8 mouse cellular contexts compared by ENCODE assay signal in the genomic region with DNA sequence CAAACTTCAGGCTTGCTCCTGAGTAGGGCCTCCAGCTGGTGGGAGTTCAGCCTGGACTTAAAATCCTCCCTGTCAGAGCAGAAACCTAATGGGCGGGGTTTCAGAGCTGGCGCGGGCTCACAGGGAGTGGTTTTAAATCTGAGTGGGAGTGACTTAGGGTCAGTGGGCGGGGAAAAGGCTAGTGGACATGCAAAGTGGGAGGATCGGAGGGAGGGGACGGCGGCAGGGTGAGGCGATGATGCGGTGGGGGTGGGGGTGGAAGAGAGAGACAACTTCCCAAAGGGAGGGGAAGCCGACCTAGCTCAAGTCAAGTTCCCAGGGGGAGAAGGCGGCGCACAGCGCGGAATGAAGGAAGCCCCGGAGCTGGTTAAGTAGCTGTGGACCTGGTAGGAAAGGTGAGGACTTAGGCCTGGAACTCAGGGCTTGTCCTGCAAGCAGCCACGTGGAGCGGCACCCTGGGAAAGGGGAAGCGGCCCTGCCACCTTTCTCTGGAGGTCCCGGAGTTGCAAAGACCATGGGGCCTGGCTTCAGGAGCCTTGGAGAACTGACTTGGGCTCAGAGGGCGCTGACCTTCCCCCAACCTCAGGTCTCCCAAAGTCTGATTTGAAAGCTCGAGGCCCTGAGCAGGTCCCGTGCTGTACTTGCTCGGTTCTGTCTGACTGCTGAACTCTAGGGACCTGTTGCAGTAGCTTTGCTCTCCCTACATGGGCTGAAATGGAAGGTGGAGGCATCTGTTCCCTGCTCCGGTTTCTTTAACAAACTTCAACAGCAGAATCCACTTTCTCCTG. TPM values are rescaled to one million over a fixed set of nuclear protein-coding genes. Genes with fewer than 3 reads are reported as not detected.
DNase-seq lines count a peak whose midpoint lies in the region; ATAC-seq and TF ChIP-seq lines count a peak whose summit lies in the region.

A gene (plus strand): TSS at position 238 of the 788 bp plus-strand sequence.

- TF ChIP-seq RAD21 in MEL (IDR thresholded peaks at IDR 0.05; ENCODE audit: low read depth, low read length), result no peak

- no peaks in the 10 kb centered on the region for H3K27me3 ChIP-seq in MEL (ENCODE audit: control insufficient read depth in 1 of 2, insufficient read depth in 2 of 2, low read length in 2 of 2)
- H3K27me3 ChIP-seq in cerebellum, adult 2 months (ENCODE audit: control insufficient read depth, insufficient read depth, low read length), result no peaks in the 10 kb centered on the region; the same call in 1 of the 2 replicates
- no peaks in the 10 kb centered on the region for H3K27me3 ChIP-seq in forebrain, embryonic 16.5 days (replicated peaks; ENCODE audit: control insufficient read depth, insufficient read depth, low read length)
- no peaks in the 10 kb centered on the region for H3K27me3 ChIP-seq in lung, embryonic 14.5 days (ENCODE audit: insufficient read depth, low read length)

- peaks cover 2 to 13% of the 10 kb centered on the region in 2 experiments for H3K4me1 ChIP-seq in MEL (ENCODE audit: control insufficient read depth in 1 of 2, insufficient read depth in 2 of 2, low read length in 2 of 2)
- H3K4me1 ChIP-seq in cerebellum, adult 2 months (ENCODE audit: control insufficient read depth, insufficient read depth, low read length), result no peaks in the 10 kb centered on the region
- H3K4me1 ChIP-seq in forebrain, embryonic 16.5 days (replicated peaks; ENCODE audit: control insufficient read depth, insufficient read depth, low read length), result peaks cover 7% of the 10 kb centered on the region
- H3K4me1 ChIP-seq in lung, embryonic 14.5 days (ENCODE audit: insufficient read depth), result no peaks in the 10 kb centered on the region

- TF ChIP-seq POLR2A in MEL (IDR thresholded peaks at IDR 0.05; ENCODE audit: control insufficient read depth in 1 of 2, insufficient read depth in 1 of 2, low read depth in 1 of 2, low read length in 2 of 2, poor library complexity in 1 of 2), result peak; percentile 49 to 73; a peak in 2 of 4 replicates
- TF ChIP-seq POLR2A in cerebellum, adult 2 months (IDR thresholded peaks at IDR 0.05; ENCODE audit: borderline replicate concordance, insufficient read depth, low read length), result no peak

- H3K4me2 ChIP-seq in forebrain, embryonic 16.5 days (ENCODE audit: low read length), result peak within 1 kb of the TSS; percentile 58
- peak within 1 kb of the TSS; percentile 79 for H3K4me2 ChIP-seq in lung, embryonic 14.5 days

- peak within 1 kb of the TSS; percentile 79 for H3K9ac ChIP-seq in MEL (ENCODE audit: control insufficient read depth, low read depth, low read length, poor library complexity, severe bottlenecking)
- peak within 1 kb of the TSS; percentile 42; the same call in 1 of the 2 replicates for H3K9ac ChIP-seq in forebrain, embryonic 16.5 days (replicated peaks; ENCODE audit: low read depth, low read length)
- peak within 1 kb of the TSS; percentile 60 for H3K9ac ChIP-seq in lung, embryonic 14.5 days

- H3K27ac ChIP-seq in MEL (ENCODE audit: control insufficient read depth, low read depth, low read length), result 0 out of 2 replicates have a peak within 1 kb of the TSS, but pooled peaks have one; percentile 31
- H3K27ac ChIP-seq in cerebellum, adult 2 months (ENCODE audit: insufficient read depth, low read length), result no peak within 1 kb of the TSS
- H3K27ac ChIP-seq in forebrain, embryonic 16.5 days (ENCODE audit: low read length), result 0 out of 2 replicates have a peak within 1 kb of the TSS, but pooled peaks have one; percentile 23
- peak within 1 kb of the TSS; percentile 28; the same call in 1 of the 2 replicates for H3K27ac ChIP-seq in layer of hippocampus, adult 2 months
- peak within 1 kb of the TSS; percentile 44 for H3K27ac ChIP-seq in lung, embryonic 14.5 days (ENCODE audit: low read depth)

- no peak for TF ChIP-seq EP300 in MEL (IDR thresholded peaks at IDR 0.05; ENCODE audit: low read depth in 1 of 2, low read length in 2 of 2)

- ATAC-seq in forebrain, embryonic 16.5 days, result peak; percentile 94
- ATAC-seq in lung, embryonic 14.5 days (ENCODE audit: insufficient read depth), result peak; percentile 97
- peak; percentile 53; the same call in 1 of the 2 replicates for ATAC-seq in neutrophil, adult 5-6 weeks (ENCODE audit: extremely low read depth, insufficient number of reproducible peaks, low FRiP score, poor library complexity, severe bottlenecking)

- intact Hi-C loops in heart, postnatal 36 days (cut with DNase I), result loop anchor here (10.0 kb wide), 1 partner anchor 311 kb away; no protein-coding TSS in a partner anchor

- peak; percentile 97 for DNase-seq in MEL (ENCODE audit: low read depth, low spot score)
- peak; percentile 15 to 24 for DNase-seq in cerebellum, adult 2 months
- DNase-seq in heart, postnatal 36 days, result peak; percentile 88 to 89
- peak; percentile 38 for DNase-seq in layer of hippocampus, adult 2 months (ENCODE audit: low spot score in 2 of 2)
- DNase-seq in lung, embryonic 14.5 days, result peak; percentile 98
- peak; percentile 81 for DNase-seq in testis, postnatal 14 days (ENCODE audit: low spot score)

- H3K79me2 ChIP-seq in MEL (ENCODE audit: control insufficient read depth, insufficient read depth, low read length, poor library complexity), result peaks cover 3% of the 10 kb centered on the region

- no peaks in the 10 kb centered on the region for H3K9me3 ChIP-seq in MEL (replicated peaks; ENCODE audit: insufficient read depth, low read length)
- H3K9me3 ChIP-seq in forebrain, embryonic 16.5 days (ENCODE audit: control insufficient read depth, low read length), result no peaks in the 10 kb centered on the region
- no peaks in the 10 kb centered on the region for H3K9me3 ChIP-seq in lung, embryonic 14.5 days (ENCODE audit: low read depth, low read length)

- H3K36me3 ChIP-seq in MEL (ENCODE audit: control insufficient read depth in 1 of 2, insufficient read depth in 2 of 2, low read length in 2 of 2), result peaks cover 0 to 8% of the 10 kb centered on the region in 2 experiments; a peak in 2 of 4 replicates
- no peaks in the 10 kb centered on the region for H3K36me3 ChIP-seq in forebrain, embryonic 16.5 days (ENCODE audit: control insufficient read depth, insufficient read depth)
- H3K36me3 ChIP-seq in lung, embryonic 14.5 days (ENCODE audit: insufficient read depth), result no peaks in the 10 kb centered on the region

- peak within 1 kb of the TSS; percentile 87 to 93 for H3K4me3 ChIP-seq in MEL (ENCODE audit: control insufficient read depth in 1 of 2, insufficient read depth in 1 of 2, low read depth in 2 of 2, low read length in 2 of 2)
- H3K4me3 ChIP-seq in cerebellum, adult 2 months (replicated peaks; ENCODE audit: insufficient read depth, low read depth, low read length), result peak within 1 kb of the TSS; percentile 32
- H3K4me3 ChIP-seq in forebrain, embryonic 16.5 days (replicated peaks; ENCODE audit: low read length), result peak within 1 kb of the TSS; percentile 39
- H3K4me3 ChIP-seq in layer of hippocampus, adult 2 months, result peak within 1 kb of the TSS; percentile 51
- peak within 1 kb of the TSS; percentile 58 for H3K4me3 ChIP-seq in lung, embryonic 14.5 days (ENCODE audit: low read depth, low read length)

- 2% methylated on average over 24 of the region's 24 CpGs for WGBS in cerebellum, adult 2 months
- 1% methylated on average over 24 of the region's 24 CpGs for whole genome bisulfite sequencing in forebrain, embryonic 16.5 days
- under 1% methylated on average over 24 of the region's 24 CpGs for WGBS in lung, embryonic 14.5 days

- no peak for TF ChIP-seq CTCF in MEL (IDR thresholded peaks at IDR 0.05 in 2 of 3, conservative IDR thresholded peaks at IDR 0.05 in 1 of 3; ENCODE audit: control insufficient read depth in 1 of 3, insufficient read depth in 1 of 3, low read depth in 2 of 3, low read length in 3 of 3, poor library complexity in 1 of 3, severe bottlenecking in 1 of 3)
- no peak for TF ChIP-seq CTCF in cerebellum, adult 2 months (IDR thresholded peaks at IDR 0.05; ENCODE audit: borderline replicate concordance, insufficient read depth, low read depth, low read length)
- no peak for TF ChIP-seq CTCF in layer of hippocampus, adult 2 months (conservative IDR thresholded peaks at IDR 0.05)
- TF ChIP-seq CTCF in lung, embryonic 14.5 days (IDR thresholded peaks at IDR 0.05; ENCODE audit: low read depth), result no peak

TF ChIP-seq in MEL, 35 proteins besides CTCF, POLR2A, EP300 and RAD21 (continues in another document):
- TF ChIP-seq POLR2AphosphoS5 (IDR thresholded peaks at IDR 0.05; ENCODE audit: borderline replicate concordance, low read depth, low read length) (no peak), NRF1 (IDR thresholded peaks at IDR 0.05; ENCODE audit: insufficient read depth, low read depth, low read length, poor library complexity, severe bottlenecking) (no peak), USF2 (IDR thresholded peaks at IDR 0.05; ENCODE audit: borderline replicate concordance in 1 of 2, insufficient read depth in 1 of 2, low read depth in 1 of 2, low read length in 2 of 2) (no peak), TBP (IDR thresholded peaks at IDR 0.05; ENCODE audit: low read depth, low read length) (no peak), TCF12 (IDR thresholded peaks at IDR 0.05; ENCODE audit: low read depth, low read length) (0 out of 2 replicates have a peak, but pooled peaks have one; percentile 16), NELFE (IDR thresholded peaks at IDR 0.05; ENCODE audit: low read depth, low read length) (peak; percentile 60), SMC3 (IDR thresholded peaks at IDR 0.05; ENCODE audit: low read depth, low read length) (0 out of 2 replicates have a peak, but pooled peaks have one; percentile 1), JUND (IDR thresholded peaks at IDR 0.05; ENCODE audit: low read depth, low read length) (no peak), ELF1 (IDR thresholded peaks at IDR 0.05; ENCODE audit: low read depth, low read length) (no peak), MAX (IDR thresholded peaks at IDR 0.05; ENCODE audit: low read length) (peak; percentile 88), E2F4 (IDR thresholded peaks at IDR 0.05; ENCODE audit: borderline replicate concordance, low read depth, low read length) (peak; percentile 55; the same call in 1 of the 2 replicates), ZC3H11A (IDR thresholded peaks at IDR 0.05; ENCODE audit: low read depth, low read length) (no peak), CHD2 (IDR thresholded peaks at IDR 0.05; ENCODE audit: low read length) (0 out of 2 replicates have a peak, but pooled peaks have one; percentile 22), GATA1 (IDR thresholded peaks at IDR 0.05; ENCODE audit: low read depth, low read length) (no peak), SIN3A (IDR thresholded peaks at IDR 0.05; ENCODE audit: low read length) (peak; percentile 84)

RNA-seq across cellular contexts. Expression of the gene that starts here (rescaled TPM):
- total RNA-seq in MEL (2012; rRNA removed), result 16.3 and 19.6 TPM in 2 replicates
- polyA plus RNA-seq in MEL (2012; ENCODE audit: insufficient read depth in 1 of 2, insufficient read length in 2 of 2, low read depth in 1 of 2, low replicate concordance in 2 of 2, missing spikeins in 1 of 2), result 10 to 100 TPM in 1 of 2 experiments, not detected in 1; 19.4 TPM
- 2.9 and 3.4 TPM in 2 replicates for polyA plus RNA-seq in cerebellum, adult 2 months (2012; rRNA removed)
- 6.5 and 8.6 TPM in 2 replicates for polyA plus RNA-seq in forebrain, embryonic 16.5 days (2015; fragmentation: Nextera tagmentation; extraction: Ambion mirVana)
- total RNA-seq in heart, postnatal 36 days (2021), result 1 to 10 TPM; 7.0 to 7.8 TPM
- total RNA-seq in layer of hippocampus, adult 2 months (2021), result under 1 TPM; 0.51 to 0.66 TPM
- polyA plus RNA-seq in lung, embryonic 14.5 days (2014; fragmentation: Nextera tagmentation; extraction: Ambion mirVana), result 16.8 and 19.7 TPM in 2 replicates
- not detected in 2 replicates for total RNA-seq in neutrophil, adult 5-6 weeks (2017)

Comparison
In these comparisons a context has a peak if more than half of its experiments do, and no peak if none do; other contexts are left out.
1. Peak in DNase-seq, H3K4me3 ChIP-seq and H3K27ac ChIP-seq in layer of hippocampus, adult 2 months; RNA of the gene not detected or under 1 TPM.
2. Peak in ATAC-seq in neutrophil, adult 5-6 weeks; RNA of the gene not detected or under 1 TPM.
3. DNase-seq: peak in every context shown above with its lines; median percentile 98 in lung, embryonic 14.5 days; 97 in MEL; 88 in heart, postnatal 36 days; 81 in testis, postnatal 14 days; 38 in layer of hippocampus, adult 2 months; 20 in cerebellum, adult 2 months.
4. H3K4me3 ChIP-seq: peak in every context shown above with its lines; median percentile 90 in MEL; 58 in lung, embryonic 14.5 days; 51 in layer of hippocampus, adult 2 months; 39 in forebrain, embryonic 16.5 days; 32 in cerebellum, adult 2 months.